Mouse (Mus musculus): ENCODE data around the gene Gm826. TPM values are rescaled to one million over a fixed set of nuclear protein-coding genes. Genes with fewer than 3 reads are reported as not detected.

Gm826 gene
- polyA plus RNA-seq, 1 experiment = 0.07 TPM

DNA sequence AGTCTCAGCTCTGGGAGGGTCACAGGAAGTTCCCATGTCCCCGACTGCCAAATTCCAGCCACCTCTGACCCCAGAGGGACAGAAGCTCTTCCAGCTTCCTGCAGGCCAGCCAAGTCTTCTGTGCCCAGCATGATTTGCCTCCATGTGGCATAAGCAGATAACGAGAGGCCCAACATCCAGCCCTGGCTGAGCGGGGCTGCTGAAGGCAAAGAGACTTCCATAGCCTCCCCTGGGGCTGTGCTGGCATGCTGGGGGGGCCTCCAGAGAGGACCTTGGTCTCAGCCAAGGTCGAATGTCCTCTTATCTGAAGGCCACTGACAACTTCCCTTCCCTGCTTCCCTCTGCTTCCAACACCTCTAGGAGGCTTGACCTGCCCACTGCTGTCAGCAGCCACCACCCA, 6.8 kb downstream of the Gm826 start:
- Histone ChIP-seq H3ac (ENCODE audit: control insufficient read depth, insufficient read length, low read depth) (no peak overlapping the region), H3K79me3 (ENCODE audit: low read depth) (no peaks in the 10 kb centered on the region), H3K4me3 (ENCODE audit: insufficient read depth, poor library complexity, severe bottlenecking) (no peak overlapping the region), H3K36me3 (ENCODE audit: control insufficient read depth, insufficient read depth) (no peaks in the 10 kb centered on the region), H3K27me3 (ENCODE audit: control insufficient read depth, insufficient read depth, insufficient read length) (no peaks in the 10 kb centered on the region), H3K79me2 (ENCODE audit: control insufficient read depth, insufficient read depth) (no peaks in the 10 kb centered on the region)
- no peak for TF ChIP-seq USF1 (IDR thresholded peaks at IDR 0.05; ENCODE audit: low read depth)
- TF ChIP-seq CEBPB (IDR thresholded peaks at IDR 0.05; ENCODE audit: low read depth) = no peak
- TF ChIP-seq MAX (IDR thresholded peaks at IDR 0.05) = no peak
- TF ChIP-seq MYOG (IDR thresholded peaks at IDR 0.05; ENCODE audit: control insufficient read depth, extremely low read depth, insufficient read length) = no peak
- no peak for TF ChIP-seq MYOD1 (IDR thresholded peaks at IDR 0.05; ENCODE audit: control insufficient read depth, insufficient read length, low read depth)

DNA sequence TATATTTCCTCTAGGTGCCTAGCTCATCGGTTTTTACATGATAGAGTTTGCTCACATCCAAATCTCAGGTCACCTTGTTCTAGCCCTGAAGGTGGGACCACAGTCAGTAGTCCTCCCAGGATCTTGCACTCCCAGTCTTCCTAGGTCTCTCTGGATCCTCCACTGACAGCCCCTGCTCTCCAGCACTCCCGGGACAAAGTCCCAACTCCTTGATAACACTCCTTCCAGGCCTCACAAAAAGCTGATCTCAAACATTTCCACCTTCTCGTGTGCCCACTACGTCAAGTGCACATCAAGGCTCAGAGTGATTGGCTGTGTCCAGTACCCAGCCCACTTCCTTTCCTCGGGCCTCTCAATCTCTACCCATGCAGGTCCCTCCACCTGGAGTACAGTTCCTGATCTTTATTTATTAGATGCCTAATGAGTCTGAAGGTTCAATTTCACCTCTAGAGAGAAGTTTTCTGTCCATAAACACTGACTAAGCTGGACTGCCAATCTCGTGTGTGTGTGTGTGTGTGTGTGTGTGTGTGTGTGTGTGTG, 8.8 kb downstream of the Gm826 start:
- H3K36me3 ChIP-seq (ENCODE audit: control insufficient read depth, insufficient read depth) = no peaks in the 10 kb centered on the region
- H3ac ChIP-seq (ENCODE audit: control insufficient read depth, insufficient read length, low read depth) = no peak overlapping the region
- no peak for TF ChIP-seq FOSL1 (IDR thresholded peaks at IDR 0.05; ENCODE audit: insufficient read depth, low read length, poor library complexity, severe bottlenecking)
- no peak for TF ChIP-seq MYOG (IDR thresholded peaks at IDR 0.05; ENCODE audit: control insufficient read depth, extremely low read depth, insufficient read length)
- no peak for TF ChIP-seq USF1 (IDR thresholded peaks at IDR 0.05; ENCODE audit: low read depth)
- no peak for TF ChIP-seq CEBPB (IDR thresholded peaks at IDR 0.05; ENCODE audit: low read depth)
- no peak for TF ChIP-seq MYOD1 (IDR thresholded peaks at IDR 0.05; ENCODE audit: control insufficient read depth, insufficient read length, low read depth)
- no peak for TF ChIP-seq CTCF (IDR thresholded peaks at IDR 0.05; ENCODE audit: control insufficient read depth, insufficient read depth, insufficient read length)
- no peak for TF ChIP-seq MAX (IDR thresholded peaks at IDR 0.05)
- H3K27me3 ChIP-seq (ENCODE audit: control insufficient read depth, insufficient read depth, insufficient read length) = no peaks in the 10 kb centered on the region
- H3K79me2 ChIP-seq (ENCODE audit: control insufficient read depth, insufficient read depth) = no peaks in the 10 kb centered on the region
- no peak overlapping the region for H3K4me3 ChIP-seq (ENCODE audit: insufficient read depth, poor library complexity, severe bottlenecking)
- no peaks in the 10 kb centered on the region for H3K79me3 ChIP-seq (ENCODE audit: low read depth)

DNA sequence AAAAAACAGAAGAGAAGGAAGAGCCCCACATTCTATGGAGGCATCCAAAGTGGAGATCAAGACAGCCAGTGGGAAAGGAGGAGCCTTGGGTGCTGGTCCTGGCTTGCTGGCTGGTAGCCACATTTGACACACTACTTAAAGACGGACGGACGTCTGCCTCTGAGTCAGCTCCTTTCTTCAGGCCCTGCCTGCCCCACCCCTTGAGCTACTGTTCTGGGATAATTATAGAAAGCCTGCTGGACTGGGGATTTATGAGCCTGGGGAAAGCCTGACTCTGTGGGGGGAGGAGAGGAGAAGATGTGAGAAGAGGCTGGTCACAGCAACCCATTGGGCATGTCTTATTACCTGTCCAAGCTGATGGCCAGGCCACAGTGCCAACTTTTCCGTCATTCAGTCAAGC, 12.1 kb downstream of the Gm826 start:
- no peaks in the 10 kb centered on the region for H3K27me3 ChIP-seq (ENCODE audit: control insufficient read depth, insufficient read depth, insufficient read length)
- TF ChIP-seq USF1 (IDR thresholded peaks at IDR 0.05; ENCODE audit: low read depth) (no peak), MYOD1 (IDR thresholded peaks at IDR 0.05; ENCODE audit: control insufficient read depth, insufficient read length, low read depth) (no peak), MAX (IDR thresholded peaks at IDR 0.05) (no peak), MYOG (IDR thresholded peaks at IDR 0.05; ENCODE audit: control insufficient read depth, extremely low read depth, insufficient read length) (no peak), CEBPB (IDR thresholded peaks at IDR 0.05; ENCODE audit: low read depth) (no peak), FOSL1 (IDR thresholded peaks at IDR 0.05; ENCODE audit: insufficient read depth, low read length, poor library complexity, severe bottlenecking) (no peak), CTCF (IDR thresholded peaks at IDR 0.05; ENCODE audit: control insufficient read depth, insufficient read depth, insufficient read length) (no peak)
- H3K4me3 ChIP-seq (ENCODE audit: insufficient read depth, poor library complexity, severe bottlenecking) = no peak overlapping the region
- H3K79me2 ChIP-seq (ENCODE audit: control insufficient read depth, insufficient read depth) = no peaks in the 10 kb centered on the region
- no peaks in the 10 kb centered on the region for H3K36me3 ChIP-seq (ENCODE audit: control insufficient read depth, insufficient read depth)
- H3K79me3 ChIP-seq (ENCODE audit: low read depth) = no peaks in the 10 kb centered on the region
- H3ac ChIP-seq (ENCODE audit: control insufficient read depth, insufficient read length, low read depth) = no peak overlapping the region

DNA sequence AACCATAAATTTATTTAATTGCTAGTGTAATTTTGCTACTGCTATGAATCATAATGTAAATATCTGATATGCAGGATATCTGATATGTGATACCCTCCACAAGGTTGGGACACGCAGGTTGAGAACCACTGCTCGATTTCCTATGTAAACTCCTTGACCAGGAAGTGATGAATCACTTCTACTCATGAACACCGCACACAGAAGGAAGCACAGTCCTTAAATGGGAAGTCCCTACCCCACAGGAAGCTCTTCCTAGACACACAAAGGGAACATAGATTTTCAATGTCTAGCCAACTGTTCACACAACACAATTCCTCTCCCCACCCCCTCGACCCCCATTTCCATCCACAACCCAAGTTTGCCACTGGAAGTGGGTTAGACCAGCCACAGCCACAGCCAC, 15.7 kb downstream of the Gm826 start:
- no peak for TF ChIP-seq MYOG (IDR thresholded peaks at IDR 0.05; ENCODE audit: control insufficient read depth, extremely low read depth, insufficient read length)
- no peak for TF ChIP-seq USF1 (IDR thresholded peaks at IDR 0.05; ENCODE audit: low read depth)
- no peak for TF ChIP-seq FOSL1 (IDR thresholded peaks at IDR 0.05; ENCODE audit: insufficient read depth, low read length, poor library complexity, severe bottlenecking)
- TF ChIP-seq CTCF (IDR thresholded peaks at IDR 0.05; ENCODE audit: control insufficient read depth, insufficient read depth, insufficient read length) = no peak
- TF ChIP-seq CEBPB (IDR thresholded peaks at IDR 0.05; ENCODE audit: low read depth) = no peak
- no peak for TF ChIP-seq MAX (IDR thresholded peaks at IDR 0.05)
- H3K36me3 ChIP-seq (ENCODE audit: control insufficient read depth, insufficient read depth) = no peaks in the 10 kb centered on the region
- no peaks in the 10 kb centered on the region for H3K79me3 ChIP-seq (ENCODE audit: low read depth)
- no peak overlapping the region for H3ac ChIP-seq (ENCODE audit: control insufficient read depth, insufficient read length, low read depth)
- no peaks in the 10 kb centered on the region for H3K27me3 ChIP-seq (ENCODE audit: control insufficient read depth, insufficient read depth, insufficient read length)
- no peaks in the 10 kb centered on the region for H3K79me2 ChIP-seq (ENCODE audit: control insufficient read depth, insufficient read depth)
- no peak overlapping the region for H3K4me3 ChIP-seq (ENCODE audit: insufficient read depth, poor library complexity, severe bottlenecking)

DNA sequence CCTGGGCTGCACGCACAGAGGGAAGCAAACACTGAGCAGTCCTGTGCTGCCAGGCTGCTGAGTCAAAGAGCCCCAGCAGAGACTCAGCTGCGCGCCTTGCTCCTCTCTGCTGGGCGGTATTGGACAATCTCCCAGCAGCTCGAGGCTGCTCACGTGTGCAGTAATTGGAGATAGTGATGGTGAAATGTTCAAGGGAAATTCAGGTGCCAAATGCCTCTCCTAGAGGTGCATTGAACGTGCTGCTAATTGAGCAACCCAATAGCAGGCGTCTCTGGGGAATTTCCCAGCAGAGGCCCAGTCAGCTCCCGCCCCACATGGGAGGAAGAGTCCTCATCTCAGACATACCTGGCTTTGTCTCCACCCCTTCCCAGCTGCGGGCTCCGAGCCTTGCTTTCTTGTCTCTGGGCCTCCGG, 20.4 kb downstream of the Gm826 start:
- TF ChIP-seq MYOD1 (IDR thresholded peaks at IDR 0.05; ENCODE audit: control insufficient read depth, insufficient read length, low read depth) = no peak
- no peak for TF ChIP-seq CTCF (IDR thresholded peaks at IDR 0.05; ENCODE audit: control insufficient read depth, insufficient read depth, insufficient read length)
- TF ChIP-seq MYOG (IDR thresholded peaks at IDR 0.05; ENCODE audit: control insufficient read depth, extremely low read depth, insufficient read length) = no peak
- TF ChIP-seq USF1 (IDR thresholded peaks at IDR 0.05; ENCODE audit: low read depth) = no peak
- TF ChIP-seq CEBPB (IDR thresholded peaks at IDR 0.05; ENCODE audit: low read depth) = no peak
- TF ChIP-seq MAX (IDR thresholded peaks at IDR 0.05) = no peak
- no peak for TF ChIP-seq FOSL1 (IDR thresholded peaks at IDR 0.05; ENCODE audit: insufficient read depth, low read length, poor library complexity, severe bottlenecking)
- H3K4me3 ChIP-seq (ENCODE audit: insufficient read depth, poor library complexity, severe bottlenecking) = no peak overlapping the region
- H3K79me2 ChIP-seq (ENCODE audit: control insufficient read depth, insufficient read depth) = no peaks in the 10 kb centered on the region
- H3K36me3 ChIP-seq (ENCODE audit: control insufficient read depth, insufficient read depth) = no peaks in the 10 kb centered on the region
- no peaks in the 10 kb centered on the region for H3K27me3 ChIP-seq (ENCODE audit: control insufficient read depth, insufficient read depth, insufficient read length)
- H3K79me3 ChIP-seq (ENCODE audit: low read depth) = no peaks in the 10 kb centered on the region
- H3ac ChIP-seq (ENCODE audit: control insufficient read depth, insufficient read length, low read depth) = no peak overlapping the region

DNA sequence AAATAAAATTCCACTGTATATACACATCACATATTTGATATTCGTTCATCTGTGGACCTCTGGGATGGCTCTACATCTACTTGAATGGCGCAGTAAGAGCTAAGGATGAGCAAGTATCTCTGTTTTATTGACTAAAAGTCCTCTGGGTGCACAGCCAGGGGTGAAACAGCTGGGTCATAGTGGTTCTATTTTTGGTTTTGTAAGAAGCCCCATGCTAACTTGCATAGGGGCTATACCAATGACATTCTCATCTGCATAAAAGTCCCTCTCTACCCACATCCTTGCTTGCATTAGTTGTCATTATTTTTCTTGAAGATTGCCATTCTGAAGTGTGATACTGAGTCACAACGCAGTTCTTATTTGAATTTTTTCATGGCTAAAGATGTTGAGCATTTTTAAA, 28.9 kb downstream of the Gm826 start:
- H3K79me3 ChIP-seq (ENCODE audit: low read depth) = no peaks in the 10 kb centered on the region
- H3K4me3 ChIP-seq (ENCODE audit: insufficient read depth, poor library complexity, severe bottlenecking) = no peak overlapping the region
- H3K27me3 ChIP-seq (ENCODE audit: control insufficient read depth, insufficient read depth, insufficient read length) = no peaks in the 10 kb centered on the region
- TF ChIP-seq MAX (IDR thresholded peaks at IDR 0.05) (no peak), FOSL1 (IDR thresholded peaks at IDR 0.05; ENCODE audit: insufficient read depth, low read length, poor library complexity, severe bottlenecking) (no peak), MYOD1 (IDR thresholded peaks at IDR 0.05; ENCODE audit: control insufficient read depth, insufficient read length, low read depth) (no peak), CEBPB (IDR thresholded peaks at IDR 0.05; ENCODE audit: low read depth) (no peak), USF1 (IDR thresholded peaks at IDR 0.05; ENCODE audit: low read depth) (no peak), CTCF (IDR thresholded peaks at IDR 0.05; ENCODE audit: control insufficient read depth, insufficient read depth, insufficient read length) (no peak), MYOG (IDR thresholded peaks at IDR 0.05; ENCODE audit: control insufficient read depth, extremely low read depth, insufficient read length) (no peak)
- H3ac ChIP-seq (ENCODE audit: control insufficient read depth, insufficient read length, low read depth) = no peak overlapping the region
- H3K79me2 ChIP-seq (ENCODE audit: control insufficient read depth, insufficient read depth) = no peaks in the 10 kb centered on the region
- H3K36me3 ChIP-seq (ENCODE audit: control insufficient read depth, insufficient read depth) = no peaks in the 10 kb centered on the region

All from C2C12 (cell line).